Mouse (Mus musculus) left cerebral cortex, adult 8-10 months (tissue): ENCODE results near the gene Rpp25l. TPM values are rescaled to one million over a fixed set of nuclear protein-coding genes. Genes with fewer than 3 reads are reported as not detected.

Source experiments
- DNase-seq, 2 experiments: peaks; one replicate each; pipeline ENCODE4 v3.0.0; 2022; ENCODE audit warnings: low spot score in 2 of 2
- total RNA-seq, 4 experiments: library from RNA; stranded (reverse); gene quantifications; 2 replicates each; pipeline ENCODE4 v1.2.4; 2022

Gene Rpp25l
- total RNA-seq, result 10 to 100 TPM; 28.4 to 33.9 (median 30.0) TPM

DNA sequence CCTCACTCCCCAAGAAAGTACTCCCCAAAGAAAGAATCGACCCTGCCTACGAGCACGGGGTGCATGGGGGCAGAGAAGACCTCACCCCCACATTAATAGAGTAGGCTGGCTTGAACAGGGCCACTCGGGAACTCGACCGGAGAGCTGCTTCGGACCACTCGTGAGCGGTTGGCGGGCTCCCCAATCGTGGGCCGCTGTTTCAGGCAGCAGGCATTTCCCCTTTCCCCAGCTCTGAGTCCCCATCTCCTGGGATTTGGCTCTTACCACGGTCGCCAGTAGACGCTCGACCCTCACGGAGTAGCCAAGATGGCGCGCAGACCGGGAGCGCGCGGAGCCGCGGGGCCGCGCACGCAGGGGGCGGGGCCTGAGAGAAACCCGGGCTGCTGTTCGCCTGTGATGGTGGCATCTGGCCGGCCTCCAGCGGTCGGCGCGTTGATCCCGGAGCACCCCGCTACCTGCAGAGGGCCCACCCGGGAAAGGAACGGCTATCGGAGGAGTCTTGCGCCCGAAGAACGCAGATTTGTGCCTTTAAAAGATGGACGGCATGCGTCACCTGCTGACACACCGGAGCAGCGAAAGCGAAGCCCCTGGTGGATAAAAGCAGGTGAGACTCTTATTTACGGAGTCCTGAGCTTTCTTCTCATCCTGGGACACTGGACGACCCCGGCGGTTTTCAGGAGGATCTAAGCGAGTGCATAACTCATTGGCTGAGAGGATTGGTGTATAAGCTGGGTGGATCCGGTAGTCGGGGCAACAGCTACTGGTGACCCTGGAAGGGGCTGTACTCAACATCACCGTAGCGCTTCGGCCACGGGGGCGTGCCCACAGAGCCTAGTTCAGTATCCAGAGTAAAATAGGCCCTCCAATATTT, at the start of gene Rpp25l:
TSS of gene Rpp25l (minus strand) at position 338 of the 871 bp plus-strand sequence.
- peak; percentile 74 to 75 for DNase-seq

DNA sequence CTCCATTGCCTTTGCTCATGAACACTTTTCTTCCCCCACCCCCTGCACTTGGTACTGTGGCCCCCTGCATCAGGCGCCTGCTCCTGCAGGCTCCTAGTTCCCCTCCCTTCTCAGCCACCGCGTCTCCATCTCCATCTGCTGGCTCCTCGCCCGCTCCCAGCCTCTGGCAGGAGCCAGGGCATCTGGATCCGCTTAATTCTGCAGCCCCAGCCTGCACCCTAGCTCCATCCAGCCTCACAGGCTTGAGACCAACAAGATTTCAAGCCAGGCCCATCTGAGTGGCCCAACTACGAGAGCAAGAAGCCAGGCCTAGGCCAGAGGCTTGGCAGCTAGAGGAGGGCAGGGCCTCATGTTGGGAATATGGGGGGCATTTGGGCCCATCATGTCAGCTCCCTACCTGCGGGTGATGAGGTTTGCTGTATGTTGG, 49.4 kb upstream of the Rpp25l start:
- peak in 1 of 2 experiments; percentile 51 for DNase-seq

DNA sequence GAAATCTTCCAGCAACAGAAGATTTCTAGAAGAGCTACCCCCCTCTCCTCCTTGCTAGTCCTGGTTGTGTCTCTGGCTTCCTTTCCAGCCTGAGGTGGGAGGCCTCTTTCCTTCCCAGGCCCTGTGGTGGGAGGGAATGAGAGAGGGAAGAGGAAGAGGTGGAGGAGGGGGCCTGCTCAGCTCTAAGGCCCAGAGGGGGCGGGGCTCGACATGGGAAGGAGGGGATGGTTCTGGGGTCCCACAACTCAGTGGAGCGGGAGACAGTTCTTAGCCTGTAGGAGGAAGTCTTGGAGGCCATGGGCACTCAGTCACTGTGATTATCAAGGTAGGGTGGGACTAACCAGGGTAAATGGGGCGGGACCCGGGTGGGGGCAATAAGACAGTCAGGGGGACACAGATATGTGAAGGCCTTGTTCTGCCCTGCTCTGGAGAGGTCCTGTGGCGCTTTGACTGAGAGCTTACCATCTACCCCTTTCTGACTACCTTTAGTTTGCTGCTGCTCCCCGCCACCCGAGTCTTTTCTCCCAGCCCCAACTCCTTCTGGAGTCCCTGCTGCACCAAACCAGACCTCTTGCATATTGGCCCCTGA, 48.9 kb upstream of the Rpp25l start:
- no peak for DNase-seq

DNA sequence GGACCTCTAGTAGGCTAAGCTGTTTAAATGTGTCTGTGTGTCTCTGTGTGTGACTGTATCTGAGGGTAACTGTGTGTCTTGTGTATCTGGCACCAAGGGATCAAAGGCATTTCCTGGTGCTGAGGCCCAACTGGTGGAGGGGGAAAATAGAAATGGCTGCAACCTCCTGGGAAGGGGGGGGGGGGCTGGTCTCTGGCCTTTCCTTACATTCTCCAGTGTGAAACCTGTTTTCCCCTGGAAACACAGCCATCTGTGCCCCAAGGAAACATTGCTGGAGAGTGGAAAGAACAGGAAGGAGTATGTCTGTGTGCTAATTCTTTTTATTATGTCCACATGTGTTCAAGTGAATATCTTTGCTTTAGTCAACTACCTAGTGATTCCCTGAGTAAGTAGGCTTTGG, 48.3 kb upstream of the Rpp25l start:
- DNase-seq, result no peak

DNA sequence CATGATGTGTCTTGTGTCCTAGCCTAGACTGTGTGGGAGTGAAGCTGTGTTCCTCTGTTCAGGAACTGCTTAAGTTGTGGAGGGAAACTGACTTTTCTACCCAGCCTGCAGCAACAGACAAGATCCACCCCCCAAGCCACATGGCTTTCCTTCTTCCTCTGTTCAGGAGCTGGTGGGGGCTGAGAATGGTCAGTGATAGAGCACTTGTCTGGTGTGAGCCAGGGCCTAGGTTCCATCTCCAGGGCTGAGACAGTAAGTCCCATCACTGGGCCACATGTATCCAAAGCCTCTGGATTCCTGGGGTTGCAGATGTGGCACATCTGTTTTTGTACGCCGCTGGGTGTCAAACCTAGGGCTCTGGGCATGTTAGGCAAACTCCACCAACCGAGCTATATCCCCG, 47.6 kb upstream of the Rpp25l start:
- DNase-seq, result no peak

DNA sequence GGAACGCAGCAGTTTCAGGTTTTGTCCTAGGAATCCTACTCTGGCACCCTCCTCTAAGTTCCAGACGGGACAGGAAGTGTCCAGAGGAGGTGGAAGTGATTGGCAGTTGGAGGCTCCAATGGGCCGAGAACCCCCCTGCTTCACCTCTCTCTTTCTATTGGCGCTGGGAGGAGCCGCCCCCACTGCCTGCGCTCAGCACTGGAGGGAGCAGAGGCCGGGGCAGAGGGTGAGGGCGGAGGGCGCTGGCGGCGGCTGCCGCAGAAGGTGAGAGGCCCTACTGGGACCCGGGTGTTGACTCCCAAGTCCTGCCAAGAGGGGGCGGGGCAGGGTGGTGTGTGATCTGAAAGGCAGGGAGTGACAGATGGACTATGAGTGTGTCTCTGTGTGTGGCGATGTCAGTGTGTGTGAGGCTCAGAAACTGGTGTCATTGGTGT, 47.0 kb upstream of the Rpp25l start:
- DNase-seq, result peak in 1 of 2 experiments; percentile 74

DNA sequence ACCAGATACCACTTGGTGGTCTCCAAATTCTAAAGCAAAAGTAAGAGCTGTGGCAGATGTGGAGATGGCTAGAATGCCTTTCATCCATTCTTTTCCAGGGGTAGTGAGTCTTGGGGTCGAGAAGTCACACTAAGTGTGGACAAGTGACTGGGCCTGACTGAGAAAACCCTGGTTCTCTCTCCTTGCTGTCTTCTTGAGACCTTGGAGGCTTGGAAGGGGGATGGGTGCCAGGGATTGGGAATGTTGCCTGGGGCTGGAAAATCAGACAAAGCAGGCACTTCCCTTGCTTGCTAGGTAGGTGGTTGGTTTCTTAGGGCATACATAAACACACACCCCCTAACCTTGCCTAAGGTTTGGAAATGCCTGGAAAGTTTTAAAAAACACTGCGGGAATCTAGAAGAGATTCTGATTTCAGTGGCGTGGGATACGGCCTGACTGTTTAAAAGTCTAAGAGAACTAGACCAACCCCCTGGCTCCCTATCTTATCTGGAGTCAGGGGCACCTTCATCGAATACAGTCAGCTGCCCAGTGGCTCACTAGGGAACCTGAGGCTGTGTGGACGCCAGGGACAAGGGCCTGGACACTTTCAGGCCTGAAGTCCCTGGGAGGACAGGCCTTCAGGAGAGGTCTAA, 46.4 kb upstream of the Rpp25l start:
- DNase-seq, result no peak

DNA sequence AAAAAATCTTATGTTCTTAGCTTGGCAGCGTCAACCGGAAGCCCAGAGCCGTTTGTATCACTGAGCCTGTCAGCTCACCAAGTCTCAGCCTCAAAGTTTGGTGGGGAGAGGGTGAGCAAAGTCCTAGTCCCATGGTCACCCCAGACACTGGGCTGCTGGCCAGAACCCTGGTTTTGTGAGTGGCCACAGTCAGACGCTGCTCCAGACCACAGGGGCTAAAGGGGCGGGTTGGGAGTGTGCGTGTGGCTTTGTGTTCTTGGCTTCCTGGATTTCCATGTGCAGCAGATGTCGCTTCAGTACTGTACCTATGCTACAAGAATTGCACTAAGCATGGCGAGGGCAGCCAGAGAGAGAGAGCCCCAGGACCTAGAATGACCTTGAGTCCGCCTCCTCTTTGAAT, 45.9 kb upstream of the Rpp25l start:
- DNase-seq, result peak in 1 of 2 experiments; percentile 38

DNA sequence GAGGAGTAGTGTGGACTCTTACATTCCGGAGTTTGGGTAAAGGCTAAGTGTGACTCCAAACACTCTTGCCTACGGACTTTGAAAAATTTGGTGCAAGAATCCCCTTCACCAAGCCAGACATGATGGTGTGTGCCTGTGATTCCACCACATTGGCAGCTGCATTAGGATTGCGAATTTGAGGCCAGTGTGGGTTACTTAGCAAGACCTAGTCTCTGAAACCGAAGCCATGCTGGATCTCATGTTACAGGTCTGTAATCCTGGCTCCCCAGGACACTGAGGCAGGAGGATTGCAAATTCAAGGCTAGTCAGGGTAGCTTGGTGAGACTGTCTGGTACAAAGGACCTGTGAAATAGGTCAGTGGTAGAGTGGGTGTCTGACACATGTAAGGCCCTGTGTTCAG, 45.4 kb upstream of the Rpp25l start:
- DNase-seq, result no peak

DNA sequence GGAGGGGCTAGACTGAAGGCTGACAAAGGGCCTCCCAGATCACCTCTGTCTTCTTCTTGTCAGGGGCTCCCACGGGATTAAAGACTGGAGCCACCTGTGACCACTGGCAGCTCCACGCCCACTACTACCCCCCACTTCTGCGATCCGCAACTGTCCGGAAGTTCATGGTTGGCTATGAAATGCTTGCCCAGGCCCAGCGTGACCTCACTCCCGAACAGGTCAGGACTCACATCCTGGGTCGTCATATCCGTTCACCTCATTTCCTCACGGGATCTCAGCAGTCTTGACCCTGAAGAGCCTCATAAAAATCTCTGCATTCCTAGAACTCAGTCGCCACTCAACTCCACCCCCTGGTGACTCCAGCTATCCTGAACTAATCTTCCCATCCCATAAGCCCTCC, 44.7 kb upstream of the Rpp25l start:
- DNase-seq, result no peak

DNA sequence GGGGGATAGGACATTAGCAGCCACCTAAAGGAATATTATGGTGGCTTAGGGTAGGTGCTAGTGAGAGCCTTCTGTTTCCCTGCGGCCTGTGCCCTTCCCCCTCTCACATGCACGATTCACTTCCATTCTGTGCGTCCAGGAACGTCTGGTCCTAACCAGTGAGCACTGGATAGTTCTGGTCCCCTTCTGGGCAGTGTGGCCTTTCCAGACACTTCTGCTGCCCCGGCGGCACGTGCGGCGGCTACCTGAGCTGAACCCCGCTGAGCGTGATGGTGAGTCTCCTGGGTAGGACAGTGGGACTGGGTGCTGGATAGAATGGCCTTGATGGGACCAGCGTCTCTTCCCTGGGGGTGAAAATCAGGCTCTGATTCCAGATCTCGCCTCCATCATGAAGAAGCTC, 44.0 kb upstream of the Rpp25l start:
- no peak for DNase-seq

DNA sequence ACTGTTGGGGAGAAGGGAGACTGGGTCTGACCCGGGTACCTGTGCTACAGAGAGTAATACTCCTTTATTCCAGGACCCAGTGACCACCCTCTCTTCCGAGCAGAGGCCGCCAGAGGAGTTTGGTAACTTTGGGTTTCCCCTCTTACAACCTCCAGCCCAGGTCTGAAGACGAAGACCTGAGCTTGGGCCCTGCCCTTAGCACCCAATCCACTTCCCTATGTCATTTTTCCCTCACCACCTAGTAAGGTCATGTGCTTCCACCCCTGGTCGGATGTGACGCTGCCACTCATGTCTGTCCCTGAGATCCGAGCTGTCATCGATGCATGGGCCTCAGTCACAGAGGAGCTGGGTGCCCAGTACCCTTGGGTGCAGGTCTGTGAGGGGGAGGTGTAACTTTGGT, 43.1 kb upstream of the Rpp25l start:
- DNase-seq, result no peak

DNA sequence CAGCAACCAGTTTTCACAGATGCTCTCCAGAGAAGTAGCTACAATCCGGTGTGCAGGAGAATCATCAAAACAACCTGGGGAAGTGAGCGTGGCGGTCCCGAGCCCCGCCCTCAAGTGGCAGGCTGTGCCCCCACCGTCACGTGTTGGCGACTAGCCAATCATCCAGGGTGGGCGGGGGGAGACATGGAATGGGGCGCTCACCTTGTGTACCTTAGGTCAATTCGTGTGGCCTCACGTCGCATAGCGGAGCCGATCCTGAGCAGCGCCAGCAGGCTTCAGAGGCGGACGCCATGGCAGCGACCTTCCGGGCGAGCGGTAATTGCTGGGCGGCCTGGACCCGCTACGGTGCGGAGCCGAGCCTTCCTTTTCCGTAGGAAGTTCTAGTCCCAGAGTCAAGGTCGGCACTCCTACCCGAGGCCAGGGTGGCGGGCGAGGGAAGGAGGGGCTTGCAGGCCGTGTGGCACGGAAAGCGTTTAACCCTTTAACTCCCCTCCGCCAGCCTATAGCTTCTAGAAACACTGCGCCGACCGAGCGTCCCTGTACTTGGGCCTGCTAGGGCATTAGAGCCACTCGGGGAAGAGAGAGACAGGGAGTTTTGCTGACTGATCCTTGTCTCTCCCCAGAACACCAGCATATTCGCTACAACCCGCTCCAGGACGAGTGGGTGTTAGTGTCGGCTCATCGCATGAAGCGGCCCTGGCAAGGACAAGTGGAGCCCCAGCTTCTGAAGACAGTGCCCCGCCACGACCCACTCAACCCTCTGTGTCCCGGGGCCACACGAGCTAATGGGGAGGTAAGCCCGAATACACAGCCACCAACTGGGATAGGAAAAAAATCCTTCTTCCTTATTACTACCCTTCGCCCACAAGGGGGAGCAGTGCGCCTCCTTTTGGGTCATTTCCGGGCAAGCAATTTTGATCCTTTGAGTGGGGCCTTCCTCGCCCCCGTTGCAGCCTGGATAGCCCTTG, 42.3 kb upstream of the Rpp25l start, which contains the start of gene Sigmar1:
TSS of gene Sigmar1 (minus strand) at position 820 of the 968 bp plus-strand sequence.
- peak; percentile 73 to 84 for DNase-seq

DNA sequence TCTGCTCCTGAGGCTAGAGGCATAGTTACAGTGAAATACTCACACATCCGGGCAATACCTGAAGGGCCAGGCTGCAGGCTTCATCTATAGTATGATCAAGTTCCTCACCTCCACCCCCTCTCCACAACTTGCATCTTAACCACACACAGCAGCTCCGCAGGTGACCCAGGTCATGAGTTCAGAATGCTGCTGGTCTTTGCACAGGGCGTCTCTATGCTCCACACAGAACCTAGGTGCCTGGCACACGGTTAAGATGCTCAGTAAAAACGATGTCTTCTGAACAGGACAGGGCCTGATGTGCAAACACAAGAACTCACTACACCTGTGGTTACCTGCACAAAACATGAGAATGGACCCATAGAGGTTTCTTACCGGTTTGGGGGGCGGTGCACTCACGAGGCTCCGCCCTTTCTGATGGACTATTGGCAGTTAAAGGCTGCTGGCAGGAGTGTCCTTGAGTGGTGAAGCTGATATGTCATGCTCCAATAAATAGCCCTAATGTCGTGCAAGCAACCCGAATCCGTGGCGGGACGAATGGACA, 41.5 kb upstream of the Rpp25l start, which contains the start of gene Galt:
TSS of gene Galt (plus strand) at position 432 of the 541 bp plus-strand sequence.
- DNase-seq, result no peak

DNA sequence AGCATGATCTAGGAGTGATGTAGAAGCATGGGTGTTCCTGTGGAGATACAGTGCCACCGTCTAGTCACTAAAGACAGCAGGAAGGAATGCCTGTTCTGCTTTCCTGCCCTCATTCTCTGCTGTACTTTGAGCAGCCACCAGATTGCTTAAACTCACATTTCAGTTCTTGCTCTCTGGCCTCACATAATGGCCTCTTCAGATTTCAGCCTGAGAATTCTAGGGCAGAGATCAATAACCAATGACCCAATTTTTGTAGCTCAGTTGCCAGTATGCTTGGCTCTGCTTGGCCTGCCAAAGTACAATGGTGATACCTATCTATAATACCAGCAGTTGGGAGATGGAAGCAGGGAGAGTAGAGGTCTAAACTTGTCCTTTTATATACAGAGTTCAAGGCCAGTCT, 31.7 kb upstream of the Rpp25l start:
- no peak for DNase-seq

DNA sequence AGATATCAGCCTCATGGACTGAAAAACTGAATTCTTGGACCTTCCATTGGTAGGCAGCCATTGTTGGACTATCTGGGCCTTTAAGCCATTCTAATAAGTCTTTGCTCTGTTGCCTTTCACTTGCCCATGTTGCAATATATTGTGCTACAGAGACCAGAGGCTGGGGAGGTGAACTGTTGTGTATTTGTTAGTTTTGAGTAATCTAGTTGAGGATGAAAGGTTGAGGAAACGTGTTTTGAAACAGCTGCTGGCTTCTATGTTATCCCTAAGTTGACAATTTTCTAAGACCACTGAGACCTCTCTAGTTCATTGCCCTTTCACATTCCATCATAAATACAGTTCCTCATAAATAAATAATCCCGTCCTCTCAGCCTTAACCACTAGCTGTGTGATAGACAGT, 30.8 kb upstream of the Rpp25l start:
- no peak for DNase-seq

DNA sequence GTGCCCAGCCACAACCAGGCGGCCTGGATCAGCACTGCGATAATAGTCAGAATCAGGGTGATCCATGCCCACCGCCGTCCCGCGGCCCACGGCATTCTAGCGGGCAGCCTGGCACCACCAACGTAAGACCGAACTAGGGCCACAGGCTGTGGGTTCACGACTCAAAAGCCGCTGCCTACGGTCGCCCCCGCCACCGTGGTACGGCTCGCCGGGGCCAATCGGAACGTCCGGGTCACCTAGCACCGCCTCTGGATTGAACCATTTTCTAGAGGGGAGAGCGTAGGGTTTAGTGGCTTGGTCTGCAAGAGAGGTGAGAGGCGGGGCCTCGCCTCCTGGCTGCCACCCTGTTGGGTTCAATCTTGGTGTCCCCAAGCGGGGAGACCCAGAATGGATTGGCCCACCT, 27.8 kb upstream of the Rpp25l start:
- peak; percentile 88 to 94 for DNase-seq

DNA sequence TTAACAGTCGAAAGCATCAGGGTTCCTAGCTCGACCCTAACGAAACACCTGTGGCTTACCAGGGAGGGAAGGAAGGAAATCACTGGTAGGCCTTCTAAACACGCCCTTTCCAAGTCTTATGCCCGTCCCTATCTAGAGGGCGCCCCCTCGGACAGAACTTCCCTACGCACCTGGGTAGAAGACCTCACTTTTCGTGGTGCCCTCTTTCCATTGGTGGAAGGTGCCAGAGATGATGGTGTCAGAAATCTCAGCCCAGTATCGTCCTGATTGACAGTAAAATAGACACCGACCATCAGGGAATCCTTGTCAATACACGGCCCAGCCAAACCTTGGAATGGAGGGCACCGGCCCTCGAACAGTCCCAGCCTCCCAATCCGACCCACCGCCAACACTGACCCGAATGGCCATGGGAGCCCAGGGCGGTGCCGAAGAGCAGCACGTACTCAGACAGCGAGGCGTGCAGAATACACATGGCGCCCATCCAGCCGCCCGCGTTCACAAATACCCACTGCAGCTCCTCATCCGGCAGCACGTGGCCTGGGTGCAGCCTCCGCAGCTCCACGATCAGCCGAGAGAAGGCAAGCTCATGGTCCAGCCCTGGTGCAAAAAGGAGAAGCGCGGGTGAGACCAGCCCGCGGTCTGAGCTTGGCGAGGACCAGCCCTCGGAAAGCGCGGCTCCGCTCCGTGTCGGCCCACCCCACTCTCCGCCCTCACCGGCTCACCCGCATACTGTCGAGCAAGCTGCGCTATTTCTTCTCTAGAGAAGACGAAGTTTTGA, 27.2 kb upstream of the Rpp25l start:
- DNase-seq, result peak; percentile 57 to 81

DNA sequence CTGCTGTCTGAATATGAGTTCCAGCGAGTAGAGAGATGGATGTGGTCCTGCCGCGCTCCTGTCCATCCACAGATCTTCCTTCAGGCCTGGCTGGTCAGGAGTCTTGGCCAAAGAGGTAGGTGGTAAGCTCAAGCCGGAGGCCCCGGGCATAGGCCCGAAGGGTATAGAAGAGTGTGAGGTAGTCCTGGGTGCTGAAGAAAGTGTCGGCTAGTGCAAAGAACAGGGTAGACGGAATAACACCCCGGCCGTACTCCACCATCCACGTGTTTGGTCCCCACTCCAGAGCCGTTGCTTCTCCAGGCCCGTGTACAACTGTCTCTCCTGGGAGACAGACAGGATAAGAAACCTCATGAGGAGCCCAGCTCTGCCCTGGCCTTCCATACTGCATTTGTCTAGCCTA, 25.9 kb upstream of the Rpp25l start:
- DNase-seq, result no peak

DNA sequence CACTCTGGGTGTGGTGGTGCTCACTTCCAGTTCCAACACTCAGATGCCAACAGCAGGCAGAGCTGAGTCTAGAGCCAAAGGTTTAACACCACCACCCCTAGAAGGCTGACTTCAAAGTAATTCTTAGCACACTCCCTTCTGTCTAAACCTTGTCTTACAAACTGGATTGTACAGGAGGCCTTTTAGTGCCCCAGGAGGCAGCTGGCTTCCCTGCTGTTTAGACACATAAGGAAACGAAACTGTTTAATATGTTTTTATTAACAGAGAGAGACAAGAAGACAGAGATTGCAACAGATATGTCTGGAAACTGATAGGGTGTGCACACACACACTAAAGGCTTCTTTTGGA, 24.9 kb upstream of the Rpp25l start:
- DNase-seq, result no peak
